Mouse (Mus musculus): ENCODE data around the gene Wnt3a.
"Not testable (repeated sequence)": the region's sequence is repeated elsewhere in the genome, so short reads cannot be mapped to it uniquely, and the experiment has no call there.

The Wnt3a gene

GRCm38 (mm10) chr11:59307422-59308163 is 17.0 kb upstream of the Wnt3a start:
- peak; percentile 87 for DNase-seq (ENCODE audit: extremely low spot score)

GRCm38 (mm10) chr11:59306461-59307421 is 16.2 kb upstream of the Wnt3a start, which contains the start of gene Wnt9a:
TSS of gene Wnt9a (plus strand) at chr11:59306928.
- DNase-seq (ENCODE audit: extremely low spot score), result peak; percentile 63

GRCm38 (mm10) chr11:59305821-59306215 is 15.3 kb upstream of the Wnt3a start:
- peak; percentile 37 for DNase-seq (ENCODE audit: extremely low spot score)

GRCm38 (mm10) chr11:59305008-59305820 is 14.7 kb upstream of the Wnt3a start:
- DNase-seq (ENCODE audit: extremely low spot score), result no peak

- DNase-seq (ENCODE audit: extremely low spot score), result peak; percentile 71
These were observed 12.4 kb upstream of the Wnt3a start for GRCm38 (mm10) chr11:59302700-59303569.

- not testable (repeated sequence) for DNase-seq (ENCODE audit: extremely low spot score)
These were observed 10.5 kb upstream of the Wnt3a start for GRCm38 (mm10) chr11:59301053-59301452.

GRCm38 (mm10) chr11:59300185-59300584 is 9.6 kb upstream of the Wnt3a start:
- no peak for DNase-seq (ENCODE audit: extremely low spot score)

- DNase-seq (ENCODE audit: extremely low spot score), result peak; percentile 56
These were observed 7.4 kb upstream of the Wnt3a start for GRCm38 (mm10) chr11:59297941-59298340.

GRCm38 (mm10) chr11:59293616-59294015 is 3.1 kb upstream of the Wnt3a start:
- DNase-seq (ENCODE audit: extremely low spot score), result no peak

- DNase-seq (ENCODE audit: extremely low spot score), result peak; percentile 46
These were observed 846 bp downstream of the Wnt3a start for GRCm38 (mm10) chr11:59289706-59290105.

- DNase-seq (ENCODE audit: extremely low spot score), result no peak
These were observed 6.4 kb downstream of the Wnt3a start for GRCm38 (mm10) chr11:59284146-59284545.

- DNase-seq (ENCODE audit: extremely low spot score), result no peak
These were observed 7.6 kb downstream of the Wnt3a start for GRCm38 (mm10) chr11:59282933-59283332.

- DNase-seq (ENCODE audit: extremely low spot score), result no peak
These were observed 8.4 kb downstream of the Wnt3a start for GRCm38 (mm10) chr11:59282111-59282510.

GRCm38 (mm10) chr11:59278047-59278446 is 12.5 kb downstream of the Wnt3a start:
- DNase-seq (ENCODE audit: extremely low spot score), result no peak

GRCm38 (mm10) chr11:59276877-59277276 is 13.7 kb downstream of the Wnt3a start:
- no peak for DNase-seq (ENCODE audit: extremely low spot score)

GRCm38 (mm10) chr11:59274184-59274583 is 16.4 kb downstream of the Wnt3a start:
- no peak for DNase-seq (ENCODE audit: extremely low spot score)

- DNase-seq (ENCODE audit: extremely low spot score), result no peak
These were observed 23.8 kb downstream of the Wnt3a start for GRCm38 (mm10) chr11:59266727-59267126.

GRCm38 (mm10) chr11:59265154-59265813 is 25.3 kb downstream of the Wnt3a start:
- DNase-seq (ENCODE audit: extremely low spot score), result peak; percentile 12

GRCm38 (mm10) chr11:59264593-59264992 is 26.0 kb downstream of the Wnt3a start:
- DNase-seq (ENCODE audit: extremely low spot score), result peak; percentile 58

All from embryo, embryonic 9.5 days (tissue).